Mouse (Mus musculus) left cerebral cortex, adult 9 months (tissue): ENCODE results near the gene Bcl7c.
A peak's percentile ranks its signal among the peaks of the same experiment; 100 is the strongest.
"Not testable (repeated sequence)": the region's sequence is repeated elsewhere in the genome, so short reads cannot be mapped to it uniquely, and the experiment has no call there.

ENCODE experiments used
- DNase-seq, 2 experiments: peaks; one replicate each; pipeline ENCODE4 v3.0.0; 2022; ENCODE audit warnings: low spot score in 2 of 2

The Bcl7c gene

DNA sequence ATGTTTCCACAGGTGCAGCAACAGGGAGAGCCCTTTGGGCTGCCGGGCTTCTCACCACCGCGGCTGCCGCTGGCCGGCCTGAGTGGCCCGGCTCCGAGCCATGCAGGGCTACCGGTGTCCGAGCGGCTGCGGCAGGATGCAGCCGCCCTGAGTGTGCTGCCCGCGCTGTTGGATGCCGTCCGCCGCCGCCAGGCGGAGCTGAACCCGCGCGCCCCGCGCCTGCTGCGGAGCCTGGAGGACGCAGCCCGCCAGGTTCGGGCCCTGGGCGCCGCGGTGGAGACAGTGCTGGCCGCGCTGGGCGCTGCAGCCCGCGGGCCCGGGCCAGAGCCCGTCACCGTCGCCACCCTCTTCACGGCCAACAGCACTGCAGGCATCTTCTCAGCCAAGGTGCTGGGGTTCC is 8.3 kb upstream of the Bcl7c start:
- DNase-seq, result peak in 1 of 2 experiments; percentile 52

DNA sequence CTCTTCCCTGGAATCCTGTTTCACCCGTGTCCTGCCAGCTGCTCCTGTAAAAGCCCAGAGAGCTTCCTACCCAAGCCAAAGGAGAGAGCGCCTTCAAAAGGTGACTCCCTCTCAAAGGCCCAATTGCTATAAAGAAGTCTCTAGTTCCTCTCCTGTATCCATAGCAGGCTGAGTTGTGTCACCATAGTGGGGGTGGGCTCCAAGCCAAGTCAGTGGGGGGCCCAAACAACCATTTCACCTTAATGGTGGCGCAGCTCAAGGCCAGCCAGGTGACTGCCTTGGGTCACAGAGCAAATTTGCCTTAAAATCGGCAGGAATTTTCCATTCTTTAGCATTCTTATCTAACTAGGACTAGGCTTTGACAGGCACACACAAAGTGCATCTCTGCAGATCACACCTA is 6.1 kb upstream of the Bcl7c start:
- DNase-seq, result no peak

DNA sequence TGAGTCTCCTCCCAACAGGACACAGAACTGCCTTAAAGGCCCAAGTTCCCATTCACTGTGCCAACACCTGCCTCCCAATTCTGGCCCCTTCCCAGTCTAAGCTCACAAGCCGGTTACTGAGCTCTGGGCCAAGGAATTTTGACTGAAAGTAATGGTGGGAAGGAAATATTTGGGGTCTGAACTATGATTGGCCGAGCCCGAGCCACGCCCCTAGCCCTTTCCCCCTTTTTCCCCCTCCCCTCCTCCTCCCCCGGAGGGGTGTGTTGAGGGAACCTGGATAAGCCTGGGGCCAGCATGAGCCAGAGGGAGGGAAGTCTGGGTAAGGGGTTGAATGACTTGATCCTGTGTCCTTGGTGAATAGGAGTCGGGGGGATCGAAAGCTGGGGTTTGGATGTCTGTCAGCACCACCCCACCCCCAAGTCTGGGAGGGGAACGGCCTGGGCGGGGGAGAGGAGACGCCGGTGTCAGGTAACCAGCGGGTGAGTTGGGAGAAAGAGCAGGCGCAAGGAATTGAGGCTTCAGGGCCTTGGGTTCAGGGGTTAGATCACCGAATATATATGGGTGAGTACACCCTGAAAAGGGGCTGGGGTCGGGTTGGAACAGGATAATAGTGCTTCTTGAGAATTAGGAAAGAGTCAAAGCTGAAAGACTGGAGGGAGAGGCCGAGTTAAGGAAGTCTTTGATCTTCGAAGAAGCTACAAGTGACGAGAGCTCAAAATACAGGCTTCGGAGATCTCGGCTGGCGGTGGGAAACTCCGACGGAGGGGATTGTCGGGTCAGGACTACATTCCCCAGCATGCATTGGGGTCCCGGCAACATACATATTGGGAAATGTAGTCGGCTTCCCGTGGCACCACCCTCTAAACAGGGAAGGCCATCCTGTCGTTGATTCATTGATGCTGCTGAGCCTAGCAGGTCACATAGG is 4.0 kb upstream of the Bcl7c start, which contains the start of gene Ctf1:
Ctf1 (plus strand) TSS at position 276 of the 925 bp plus-strand sequence.
- peak in 1 of 2 experiments; percentile 75 for DNase-seq

DNA sequence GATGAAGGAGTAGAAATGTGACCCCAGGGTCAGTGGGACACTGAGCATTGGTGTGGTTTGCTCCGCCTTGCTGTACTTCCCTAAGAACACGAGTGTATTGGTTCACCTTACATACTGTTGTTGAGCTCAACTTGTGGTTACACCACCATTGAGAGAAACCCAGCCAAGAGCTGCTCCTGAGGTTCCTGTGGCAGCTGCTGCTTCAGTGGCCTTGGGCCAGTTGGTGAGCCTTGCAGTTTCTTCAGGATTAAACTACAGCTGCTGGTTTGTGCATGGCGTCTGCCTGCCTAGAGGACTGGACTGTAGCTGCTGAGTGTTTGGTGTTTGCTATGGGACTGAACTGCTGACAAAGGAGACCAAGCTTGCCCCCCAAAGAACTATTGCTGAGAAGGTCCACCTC is 2.7 kb upstream of the Bcl7c start:
- no peak for DNase-seq

DNA sequence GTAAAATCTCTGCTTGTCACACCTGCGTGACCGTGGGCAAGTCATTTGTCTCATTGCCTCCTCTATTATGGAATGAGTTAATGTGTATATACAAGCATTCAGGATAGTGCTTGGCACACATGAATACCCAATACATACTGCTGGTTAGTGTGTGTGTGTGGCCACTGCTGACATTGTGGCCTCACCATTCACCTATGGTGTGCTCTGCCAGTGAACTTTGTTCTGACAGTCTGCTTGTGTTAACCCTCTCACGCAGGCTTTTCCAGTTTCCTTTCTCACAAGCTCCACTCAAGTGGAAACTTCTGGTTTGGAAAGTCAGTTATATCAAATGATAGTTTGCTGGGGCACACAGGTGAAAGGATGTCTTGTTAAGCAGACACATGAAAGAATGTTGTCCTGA is 2.3 kb upstream of the Bcl7c start:
- no peak for DNase-seq

DNA sequence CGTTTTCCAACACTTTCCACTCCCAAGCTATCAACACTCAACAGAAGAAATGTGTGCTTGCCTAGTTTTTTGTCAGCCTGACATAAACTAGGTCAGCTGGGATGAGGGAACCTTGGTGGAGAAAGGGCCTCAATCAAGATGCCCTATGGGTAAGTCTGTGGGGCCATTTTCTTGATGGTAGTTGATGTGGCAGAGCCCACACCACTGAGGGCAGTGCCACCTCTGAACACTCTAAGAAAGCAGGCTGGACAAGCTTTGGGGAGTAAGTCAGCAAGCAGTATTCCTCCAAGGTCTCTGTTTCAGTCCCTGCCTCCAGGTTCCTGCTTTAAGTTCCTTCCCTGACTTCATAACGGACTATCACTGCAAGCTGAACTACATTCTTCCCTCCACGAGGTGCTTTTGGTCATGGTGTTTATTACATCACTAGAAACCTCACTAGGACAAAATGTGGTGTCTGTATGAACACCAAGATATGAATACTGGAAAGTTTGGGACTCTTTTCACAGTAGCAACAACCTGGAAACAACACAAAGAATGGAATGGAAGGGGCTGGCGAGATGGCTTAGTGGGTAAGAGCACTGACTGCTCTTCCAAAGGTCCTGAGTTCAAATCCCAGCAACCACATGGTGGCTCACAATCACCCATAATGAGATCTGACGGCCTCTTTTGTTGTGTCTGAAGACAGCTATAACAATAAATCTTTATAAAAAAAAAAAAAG is 687 bp upstream of the Bcl7c start:
- no peak for DNase-seq

DNA sequence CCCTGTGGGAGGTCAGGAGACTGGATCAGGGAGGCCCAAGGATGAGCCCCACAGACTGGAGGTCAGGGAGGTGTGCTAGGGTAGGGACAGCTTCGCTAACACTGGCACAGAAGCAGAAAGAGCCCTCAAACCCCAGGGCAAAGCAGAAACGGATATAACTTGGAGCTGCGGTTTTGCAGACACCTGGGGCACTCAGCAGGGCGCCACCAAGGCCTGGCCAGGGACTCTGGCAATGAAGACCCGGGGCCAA is 851 bp downstream of the Bcl7c start:
- DNase-seq, result no peak

DNA sequence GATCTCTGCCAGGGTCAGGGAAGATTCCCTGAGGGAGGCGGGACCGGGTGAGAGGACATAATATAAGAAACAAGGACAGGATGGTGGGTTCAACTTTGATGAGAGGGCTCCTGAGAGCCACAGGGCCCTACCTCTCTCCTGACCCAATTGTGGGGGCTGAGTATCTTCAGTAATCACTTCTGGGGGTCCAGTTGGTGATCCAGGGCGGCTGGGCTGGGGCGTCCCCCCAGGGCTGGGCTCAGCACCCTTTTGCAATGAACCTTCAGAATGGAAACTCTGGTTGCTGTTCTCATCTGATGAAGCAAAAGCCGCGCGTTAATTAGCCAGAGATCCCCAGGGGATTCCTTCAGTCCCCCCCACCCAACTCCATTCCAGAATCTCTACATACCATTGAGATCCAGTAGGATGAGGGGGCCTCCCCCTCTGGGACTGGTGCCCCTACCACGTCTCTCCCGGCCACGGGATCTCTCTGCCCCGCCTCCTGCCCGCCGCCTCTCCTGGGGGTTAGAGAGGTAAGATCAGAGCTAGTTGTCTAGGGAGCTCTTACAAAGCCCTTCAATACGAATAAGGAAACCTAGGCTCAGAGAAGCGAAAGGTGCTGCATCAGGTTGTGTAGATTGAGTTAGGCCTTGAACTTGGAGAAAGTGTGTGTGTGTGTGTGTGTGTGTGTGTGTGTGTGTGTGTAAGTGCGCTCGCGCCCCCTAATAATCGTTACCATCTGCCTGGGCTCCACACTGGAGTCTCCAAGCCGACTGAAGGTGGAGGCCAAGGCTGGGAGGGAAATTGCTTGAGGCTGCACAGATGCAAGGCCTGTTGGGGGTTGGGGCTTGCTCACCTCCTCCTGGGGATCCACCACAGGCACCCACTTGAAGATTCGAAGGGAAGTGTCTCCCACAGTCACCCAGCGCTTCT is 1.4 kb downstream of the Bcl7c start:
- DNase-seq, result no peak

DNA sequence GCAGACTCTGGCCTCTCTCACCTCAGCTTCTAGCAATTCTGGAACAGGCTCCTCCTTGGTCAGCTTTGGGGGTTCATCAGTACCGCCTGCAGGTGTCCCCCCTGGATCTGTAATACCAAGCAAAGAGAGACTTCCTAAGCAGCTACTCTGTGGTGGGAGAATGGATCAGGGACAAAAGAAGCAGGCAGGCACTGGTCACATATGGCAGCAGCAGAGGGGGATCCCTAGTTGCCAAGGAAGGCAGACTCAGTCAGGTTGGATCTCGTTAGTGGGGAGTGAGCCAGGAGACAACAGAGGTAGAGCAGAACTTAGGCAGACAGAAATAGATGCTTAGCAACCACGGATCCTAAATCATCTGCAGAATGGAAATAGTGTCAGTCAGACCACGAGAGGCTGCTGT is 3.0 kb downstream of the Bcl7c start:
- no peak for DNase-seq

DNA sequence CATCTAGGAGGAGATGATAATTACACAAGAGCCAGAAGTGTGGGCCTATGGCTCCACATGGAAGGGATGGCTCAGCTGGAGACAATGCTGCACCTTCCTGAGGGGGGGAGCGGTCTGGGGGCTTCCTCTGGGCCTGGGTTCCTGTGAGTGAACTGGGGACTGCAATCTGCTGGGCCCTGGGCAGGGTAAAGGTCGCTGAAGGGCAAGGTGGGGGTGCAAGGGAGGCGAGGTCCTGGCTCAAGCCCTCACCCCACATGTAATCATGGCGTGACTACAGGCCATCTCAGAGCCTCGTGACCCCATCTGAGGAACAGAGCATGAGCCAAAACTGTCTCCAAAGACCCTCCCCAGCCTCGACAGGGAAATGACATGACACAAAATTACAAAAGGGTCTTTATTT is 4.1 kb downstream of the Bcl7c start:
- DNase-seq, result no peak

DNA sequence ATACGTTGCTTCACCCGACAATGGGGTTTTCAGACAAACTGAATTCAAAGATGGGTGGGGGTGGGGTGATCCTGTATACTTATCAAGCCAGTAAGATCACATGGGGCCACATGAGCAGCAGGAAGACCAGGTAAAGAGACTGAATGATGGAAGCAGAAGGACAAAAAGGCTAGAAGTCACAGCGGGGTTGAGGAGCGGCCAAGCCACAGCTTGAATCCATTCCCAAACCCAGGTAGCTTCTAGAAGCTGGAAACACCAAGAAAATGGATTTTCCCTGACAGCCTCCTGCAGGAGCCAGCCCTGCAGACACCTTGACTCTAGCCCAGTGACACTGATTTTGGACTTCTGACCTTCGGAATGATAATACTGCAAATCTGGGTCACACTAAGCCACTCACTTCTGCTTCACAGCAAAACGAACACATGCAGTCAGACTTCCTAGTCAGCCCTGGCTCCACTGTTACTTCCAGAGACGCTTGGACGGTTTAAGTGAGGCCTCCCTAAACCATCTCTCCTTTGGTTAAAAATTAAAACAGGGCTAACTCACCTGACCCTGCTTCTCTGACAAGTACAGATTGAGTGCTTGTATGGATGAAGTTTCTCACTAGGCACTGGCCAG is 5.1 kb downstream of the Bcl7c start:
- no peak for DNase-seq

DNA sequence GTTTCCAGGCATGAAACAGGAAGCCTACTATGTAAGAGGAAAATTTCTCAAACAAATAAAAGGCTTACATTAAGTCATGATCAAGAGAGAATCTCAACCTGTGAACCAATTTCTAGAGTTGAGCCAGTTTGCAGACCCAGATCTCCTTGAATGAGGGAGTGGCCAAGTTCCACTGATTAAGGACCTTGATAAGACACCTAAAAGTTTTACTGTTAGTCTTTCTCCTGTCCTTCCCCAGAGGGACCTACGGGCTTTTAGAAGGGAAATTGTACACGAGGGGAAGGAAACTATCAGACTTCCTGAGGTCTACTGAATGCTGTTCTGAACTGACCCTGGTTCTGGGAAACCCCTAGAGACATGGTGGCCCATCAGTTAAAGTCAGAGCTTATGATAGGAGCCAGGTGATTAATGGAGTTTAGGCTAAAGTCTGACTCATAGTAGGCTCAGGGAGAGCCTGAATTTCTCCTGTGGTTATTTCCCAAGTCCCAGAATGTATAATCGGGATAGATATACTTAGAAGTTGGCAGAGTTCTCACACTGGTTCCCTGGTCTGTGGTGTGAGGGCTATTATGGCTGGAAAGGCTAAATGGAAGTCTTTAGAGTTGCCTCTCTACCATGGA is 7.9 kb downstream of the Bcl7c start:
- DNase-seq, result no peak

DNA sequence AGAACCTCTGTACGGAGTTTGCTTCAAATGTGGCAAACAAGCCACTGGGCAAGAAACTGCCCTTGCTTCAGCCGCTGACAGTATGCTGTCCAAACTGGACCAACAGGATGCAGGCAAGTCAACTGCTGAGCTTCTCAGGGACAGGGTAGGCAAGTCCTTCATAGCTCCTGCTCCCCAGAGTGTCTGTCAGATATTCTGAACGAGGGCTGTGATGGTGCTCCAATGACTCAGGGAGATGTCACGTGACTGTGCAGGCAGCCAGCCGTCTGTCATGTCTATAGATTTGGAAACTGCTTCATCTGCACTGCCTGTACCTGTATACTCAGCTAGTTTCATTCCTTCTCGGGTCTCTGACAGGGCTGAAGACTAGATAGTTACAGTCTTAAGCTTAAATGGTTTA is 9.7 kb downstream of the Bcl7c start:
- DNase-seq, result no peak

DNA sequence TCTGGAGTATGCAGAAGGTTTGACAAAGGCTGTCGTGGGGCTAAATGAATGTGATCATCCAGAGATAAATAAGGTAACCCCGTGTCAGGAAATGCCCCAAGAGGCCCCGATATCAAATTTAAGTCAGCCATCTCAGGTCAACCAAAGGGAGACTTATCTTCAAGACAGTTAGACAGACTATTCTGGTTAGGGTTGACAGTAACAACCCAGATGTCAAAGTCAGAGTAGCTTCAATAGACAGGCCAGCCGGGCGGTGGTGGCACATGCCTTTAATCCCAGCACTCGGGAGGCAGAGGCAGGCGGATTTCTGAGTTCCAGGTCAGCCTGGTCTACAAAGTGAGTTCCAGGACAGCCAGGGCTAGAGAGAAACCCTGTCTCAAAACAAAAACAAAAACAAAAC is 15.0 kb downstream of the Bcl7c start:
- DNase-seq, result not testable (repeated sequence)

DNA sequence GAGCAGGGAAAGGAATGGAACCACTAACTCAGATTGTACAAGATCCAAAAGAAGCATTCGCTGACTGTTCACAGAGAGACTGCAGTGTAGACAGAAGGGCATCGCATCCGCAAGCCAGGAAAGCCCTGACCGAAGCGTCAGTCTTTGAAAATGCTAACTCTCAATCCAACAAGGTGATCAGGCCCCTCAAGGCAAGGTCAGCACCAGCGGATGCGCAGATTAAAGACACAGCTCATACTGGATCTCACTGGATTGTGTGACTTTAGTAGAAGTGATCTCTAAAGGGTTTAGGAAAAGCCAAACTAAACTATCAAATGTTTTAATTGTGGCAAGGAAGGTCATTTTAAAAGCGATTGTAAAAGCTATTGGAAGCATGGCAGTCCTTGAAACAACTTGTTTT is 15.4 kb downstream of the Bcl7c start:
- no peak for DNase-seq

DNA sequence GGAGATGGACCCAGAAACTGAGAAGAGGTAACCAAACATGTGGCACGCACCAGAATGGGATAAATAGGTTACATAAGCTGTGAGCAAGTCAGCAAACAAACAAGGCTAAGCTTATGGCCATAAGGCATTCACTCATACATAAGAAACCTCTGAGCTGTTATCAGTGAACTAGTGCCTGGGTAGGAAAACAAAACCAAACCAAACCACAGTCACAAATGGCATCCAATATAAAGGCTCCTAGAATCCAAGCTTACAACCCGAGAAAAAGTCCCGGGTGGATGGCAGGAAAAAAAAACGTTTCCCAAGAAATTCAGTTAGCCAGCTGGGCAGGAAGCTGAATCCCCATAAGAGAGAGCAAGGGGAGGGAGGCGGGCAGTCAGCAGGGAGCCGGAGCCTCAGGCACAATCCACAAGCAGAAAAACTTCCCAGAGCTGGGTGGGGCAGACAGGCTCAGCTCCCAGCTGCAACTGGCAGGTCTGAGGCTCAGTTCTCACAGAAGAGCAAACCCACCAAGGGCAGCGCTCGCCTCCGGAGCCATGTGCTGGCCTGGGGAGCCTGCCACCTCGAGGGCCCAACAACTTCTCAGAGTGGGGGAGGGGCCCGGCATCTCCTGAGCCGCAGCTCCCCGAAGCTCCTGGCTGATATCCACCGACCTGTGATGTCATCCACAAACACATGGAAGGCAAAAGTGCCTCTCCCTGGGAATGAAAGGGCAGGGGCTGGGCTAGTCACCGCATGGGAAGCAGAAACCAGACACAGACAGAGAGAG is 17.3 kb downstream of the Bcl7c start:
- DNase-seq, result peak in 1 of 2 experiments; percentile 55

DNA sequence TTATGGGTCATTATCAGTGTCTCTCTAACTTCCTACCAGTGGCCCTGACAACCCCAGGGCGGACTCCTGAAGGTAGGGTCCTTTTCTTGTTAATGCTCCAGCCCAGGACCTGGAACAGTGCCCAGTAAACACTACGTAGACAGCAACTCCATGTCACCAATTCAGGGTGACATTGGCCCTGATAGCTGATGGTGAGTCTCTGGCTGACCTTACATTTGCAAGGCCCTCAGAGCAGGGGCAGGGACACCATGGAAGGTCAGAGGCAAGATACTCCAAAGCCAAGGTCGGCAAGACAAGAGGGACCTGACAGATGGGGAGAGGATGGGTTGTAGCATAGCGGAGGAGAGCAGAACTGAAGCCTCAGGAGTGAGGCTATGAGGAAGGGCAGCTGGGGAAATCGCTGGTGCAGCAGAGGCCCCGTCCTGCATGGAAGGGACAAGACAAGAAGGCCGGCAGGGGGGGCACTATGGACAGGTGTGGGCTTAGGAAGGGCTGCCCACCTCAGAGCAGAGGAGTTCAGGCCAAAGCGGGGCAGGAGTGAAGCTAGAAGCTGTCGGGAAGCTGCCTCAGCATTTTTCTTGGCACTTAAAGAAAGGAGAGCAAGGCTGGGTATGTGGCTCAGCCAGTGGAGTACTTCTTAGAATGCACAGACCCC is 19.0 kb downstream of the Bcl7c start:
- no peak for DNase-seq

DNA sequence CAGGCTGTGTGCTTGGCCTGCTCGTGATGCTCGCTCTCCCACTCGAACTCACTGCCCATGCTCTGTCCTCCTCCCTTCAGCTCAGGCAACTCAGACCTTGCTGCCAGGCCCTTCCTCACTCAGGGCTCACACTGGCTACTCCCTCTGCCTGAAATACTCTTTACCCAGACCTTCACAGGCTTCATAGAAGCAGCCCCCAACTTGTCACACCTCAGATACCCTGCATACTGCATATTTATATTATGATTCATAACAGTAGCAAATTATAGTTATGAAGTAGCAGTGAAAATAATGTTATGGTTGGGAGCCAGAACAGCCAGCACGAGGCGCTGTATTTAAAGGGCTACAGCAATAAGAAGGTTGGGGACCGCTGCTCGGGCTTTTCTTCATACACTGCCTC is 19.8 kb downstream of the Bcl7c start:
- DNase-seq, result peak in 1 of 2 experiments; percentile 37

DNA sequence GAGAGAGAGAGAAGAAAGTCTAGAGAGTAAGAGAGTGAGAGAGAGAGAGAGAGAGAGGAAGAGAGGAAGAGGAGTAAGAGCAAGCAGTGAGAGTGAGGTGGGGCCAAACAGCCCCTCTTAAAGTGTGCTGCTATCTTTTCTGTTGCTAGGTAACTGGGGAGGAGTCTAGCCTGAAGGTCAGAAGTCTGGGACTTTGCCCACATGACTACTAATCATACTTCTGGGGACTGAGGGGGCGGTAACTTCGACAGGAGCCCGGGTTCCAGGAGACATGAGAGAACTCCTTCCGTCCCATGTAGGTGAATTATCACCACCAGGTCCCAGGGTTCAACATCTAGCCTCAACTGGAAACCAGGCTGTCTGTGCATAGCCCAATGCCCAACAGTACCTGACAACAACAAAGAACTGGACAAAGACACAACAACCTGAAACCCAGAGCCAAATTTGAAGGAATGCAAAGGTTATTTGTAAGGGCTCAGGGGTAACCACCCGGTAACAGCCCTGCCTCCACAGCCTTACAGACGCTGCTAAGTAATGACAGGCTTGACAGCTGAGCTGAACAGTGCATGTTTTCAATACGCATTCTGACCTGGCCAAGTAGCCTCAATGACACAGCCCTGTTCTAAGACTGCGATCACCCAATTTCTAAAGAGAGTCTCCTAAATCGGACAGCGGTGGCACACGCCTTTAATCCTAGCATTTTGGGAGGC is 21.8 kb downstream of the Bcl7c start:
- no peak for DNase-seq
